Mouse (Mus musculus) right cerebral cortex, adult 18-20 months (tissue): ENCODE data around the gene Sae1.
"Not testable (repeated sequence)": the region's sequence is repeated elsewhere in the genome, so short reads cannot be mapped to it uniquely, and the experiment has no call there.

ENCODE experiments used
- DNase-seq: peaks from one replicate; pipeline ENCODE4 v3.0.0; 2022; ENCODE audit warnings: mixed read lengths

Gene Sae1

GRCm38 (mm10) chr7:16402449-16402848 lies 14.8 kb upstream of the Sae1 start:
- DNase-seq: no peak

- no peak for DNase-seq
These were observed 14.4 kb upstream of the Sae1 start for GRCm38 (mm10) chr7:16401991-16402431.

- peak; percentile 85 for DNase-seq
These were observed 13.3 kb upstream of the Sae1 start, which contains the start of gene Zc3h4 for GRCm38 (mm10) chr7:16400689-16401611. Gene Zc3h4, plus strand, starts transcription at chr7:16400910.

GRCm38 (mm10) chr7:16399820-16400688 lies 12.4 kb upstream of the Sae1 start:
- DNase-seq: peak; percentile 99

GRCm38 (mm10) chr7:16399098-16399819 lies 11.7 kb upstream of the Sae1 start:
- DNase-seq: peak; percentile 93

GRCm38 (mm10) chr7:16398387-16399050 lies 10.9 kb upstream of the Sae1 start:
- no peak for DNase-seq

- no peak for DNase-seq
These were observed 9.9 kb upstream of the Sae1 start for GRCm38 (mm10) chr7:16397465-16397864.

GRCm38 (mm10) chr7:16395944-16396343 lies 8.3 kb upstream of the Sae1 start:
- peak; percentile 42 for DNase-seq

GRCm38 (mm10) chr7:16392923-16393322 lies 5.3 kb upstream of the Sae1 start:
- no peak for DNase-seq

GRCm38 (mm10) chr7:16389942-16390341 lies 2.3 kb upstream of the Sae1 start:
- DNase-seq: not testable (repeated sequence)

- peak; percentile 31 for DNase-seq
These were observed 11.1 kb downstream of the Sae1 start for GRCm38 (mm10) chr7:16376505-16376904.

GRCm38 (mm10) chr7:16374989-16375388 lies 12.6 kb downstream of the Sae1 start:
- DNase-seq: no peak

- DNase-seq: no peak
These were observed 13.9 kb downstream of the Sae1 start for GRCm38 (mm10) chr7:16373719-16374118.

GRCm38 (mm10) chr7:16370596-16370995 lies 17.0 kb downstream of the Sae1 start:
- DNase-seq: no peak

- no peak for DNase-seq
These were observed 18.8 kb downstream of the Sae1 start for GRCm38 (mm10) chr7:16368835-16369234.

- DNase-seq: no peak
These were observed 20.9 kb downstream of the Sae1 start for GRCm38 (mm10) chr7:16366669-16367068.

GRCm38 (mm10) chr7:16366133-16366646 lies 21.4 kb downstream of the Sae1 start:
- no peak for DNase-seq

GRCm38 (mm10) chr7:16364901-16365500 lies 22.6 kb downstream of the Sae1 start:
- no peak for DNase-seq

- DNase-seq: no peak
These were observed 23.3 kb downstream of the Sae1 start for GRCm38 (mm10) chr7:16364319-16364718.

- DNase-seq: no peak
These were observed 30.0 kb downstream of the Sae1 start for GRCm38 (mm10) chr7:16357602-16358001.

GRCm38 (mm10) chr7:16355854-16356594 lies 31.6 kb downstream of the Sae1 start:
- DNase-seq: no peak
